Mouse (Mus musculus) liver, embryonic 14.5 days (tissue): ENCODE measurements around the gene Sgsm1.

Experiments
- CTCF ChIP-seq: IDR thresholded peaks from 2 replicates; pipeline ENCODE4 v1.5.1; 2016; ENCODE audit warnings: antibody characterized with exemption, low read depth, control low read depth
- EP300 ChIP-seq: IDR thresholded peaks from 2 replicates; pipeline ENCODE4 v1.6.1; 2016; ENCODE audit warnings: antibody characterized with exemption, low read depth

GRCm38 (mm10) chr5:113199772-113200134, 110.8 kb downstream of the Sgsm1 start:
- TF ChIP-seq EP300 (no peak), CTCF (no peak)
